Mouse (Mus musculus) olfactory bulb, adult 2 months (tissue): ENCODE results near the gene Rgmb. TPM values are rescaled to one million over a fixed set of nuclear protein-coding genes. Genes with fewer than 3 reads are reported as not detected.

ENCODE experiments used
- H3K27ac ChIP-seq: fragments of 200-500 bp; 2 replicates; pipeline ENCODE4 v1.5.1; 2012; ENCODE audit warnings: low read depth, low read length; ENCODE audit not compliant: insufficient read depth
- H3K4me1 ChIP-seq: fragments of 200-500 bp; 2 replicates; pipeline ENCODE4 v1.6.1; 2012; ENCODE audit warnings: low read length; ENCODE audit not compliant: control insufficient read depth, insufficient read depth
- H3K4me3 ChIP-seq: fragments of 200-500 bp; 2 replicates; pipeline ENCODE4 v1.5.1; 2012; ENCODE audit warnings: mild to moderate bottlenecking, low read depth, low read length, moderate library complexity; ENCODE audit not compliant: insufficient read depth
- CTCF ChIP-seq: fragments of 200-500 bp; IDR thresholded peaks from 2 replicates; pipeline ENCODE4 v1.5.1; 2012; ENCODE audit warnings: low read depth, mild to moderate bottlenecking, low read length, moderate library complexity; ENCODE audit not compliant: insufficient read depth
- POLR2A ChIP-seq: fragments of 200-500 bp; IDR thresholded peaks from 2 replicates; pipeline ENCODE4 v1.6.1; 2012; ENCODE audit warnings: mild to moderate bottlenecking, low read depth, low read length, moderate library complexity; ENCODE audit not compliant: insufficient read depth
- WGBS: fragments of 180-500 bp; shearing (Covaris S2); methylation state at CpG from one replicate; pipeline ENCODE4 v1.1.7; 2018; 5-methylcytosine and 5-hydroxymethylcytosine counted together
- polyA plus RNA-seq: library from polyadenylated mRNA; stranded (reverse); fragments of >200 nt; gene quantifications from 2 replicates; pipeline ENCODE4 v1.2.4, GENCODE M21; 2012; ENCODE audit warnings: low replicate concordance; ENCODE audit not compliant: missing spikeins, insufficient read depth, insufficient read length

The Rgmb gene
- polyA plus RNA-seq, 1 experiment, result not detected

DNA sequence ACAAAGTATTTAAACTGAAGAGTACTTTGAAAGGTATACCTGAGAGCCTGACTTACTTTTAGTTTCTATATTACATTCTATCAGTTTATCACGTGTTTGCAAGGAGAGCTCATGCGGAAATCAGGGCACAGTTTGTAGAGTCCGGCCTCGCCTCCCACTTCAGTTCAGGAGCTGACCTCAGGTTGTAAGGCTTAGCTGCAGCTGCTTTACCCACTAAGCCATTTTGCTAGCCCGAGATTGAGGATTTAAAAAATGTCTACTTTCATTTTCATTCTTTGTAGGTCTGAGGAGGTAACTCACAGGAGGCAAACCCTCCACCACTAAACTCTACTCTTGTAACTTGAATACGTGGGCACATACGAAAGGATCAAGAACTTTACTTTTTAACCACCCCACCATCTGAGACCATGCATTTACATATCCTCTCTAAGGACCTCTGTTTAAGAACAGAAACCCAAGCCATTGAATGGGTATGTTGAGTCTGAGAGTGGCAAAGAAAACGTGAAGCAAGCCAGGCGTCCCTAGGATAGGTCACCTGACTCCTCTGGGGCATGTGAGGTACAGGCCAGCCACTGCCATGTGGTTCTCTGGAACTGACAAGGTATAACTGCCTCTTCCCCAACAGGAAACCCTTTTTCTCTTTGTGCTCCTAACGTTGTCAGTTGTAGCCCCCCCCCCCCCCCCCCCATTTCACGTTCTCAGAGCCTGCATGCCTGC is 14.3 kb downstream of the Rgmb start:
- no peak overlapping the region for H3K27ac ChIP-seq
- TF ChIP-seq POLR2A, result no peak
- no peak for TF ChIP-seq CTCF
- no peak overlapping the region for H3K4me3 ChIP-seq
- WGBS, result 74% methylated on average over 11 of the region's 11 CpGs
- H3K4me1 ChIP-seq, result peaks cover 23% of the 10 kb centered on the region

DNA sequence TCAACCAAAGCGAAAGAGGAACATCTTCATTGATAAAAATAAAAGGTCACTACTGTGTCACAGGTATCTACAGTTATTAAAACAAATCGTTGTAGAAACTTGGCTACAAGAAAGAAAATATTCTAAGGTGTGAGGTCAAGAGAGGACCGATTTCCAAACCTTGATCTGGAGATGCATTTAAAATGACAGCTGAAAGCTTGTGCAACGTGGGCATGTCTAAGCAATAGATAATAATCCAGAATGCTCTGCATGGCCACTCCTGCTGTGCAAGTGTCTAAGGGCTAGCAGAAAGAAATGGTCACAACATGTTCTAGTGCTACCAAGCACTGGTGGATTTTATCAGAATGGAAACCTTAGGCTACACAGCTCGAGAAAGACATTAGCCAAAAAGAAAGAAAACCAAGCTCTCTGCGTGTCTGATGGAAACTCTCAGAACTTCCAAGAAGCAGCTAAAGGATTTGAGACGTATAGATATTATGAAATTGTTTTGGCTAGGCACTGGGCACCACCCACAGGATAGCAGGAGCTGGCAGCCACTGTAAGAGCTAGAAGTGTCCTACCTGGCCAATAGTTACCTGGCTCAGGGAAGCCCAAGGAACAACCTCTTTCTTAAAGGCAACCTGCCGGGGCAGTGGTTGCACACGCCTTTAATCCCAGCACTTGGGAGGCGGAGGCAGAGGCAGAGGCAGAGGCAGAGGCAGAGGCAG is 15.4 kb downstream of the Rgmb start:
- TF ChIP-seq POLR2A, result no peak
- no peak for TF ChIP-seq CTCF
- no peak overlapping the region for H3K27ac ChIP-seq
- no peak overlapping the region for H3K4me3 ChIP-seq
- WGBS, result 75% methylated on average over 10 of the region's 10 CpGs
- H3K4me1 ChIP-seq, result peaks cover 20% of the 10 kb centered on the region

DNA sequence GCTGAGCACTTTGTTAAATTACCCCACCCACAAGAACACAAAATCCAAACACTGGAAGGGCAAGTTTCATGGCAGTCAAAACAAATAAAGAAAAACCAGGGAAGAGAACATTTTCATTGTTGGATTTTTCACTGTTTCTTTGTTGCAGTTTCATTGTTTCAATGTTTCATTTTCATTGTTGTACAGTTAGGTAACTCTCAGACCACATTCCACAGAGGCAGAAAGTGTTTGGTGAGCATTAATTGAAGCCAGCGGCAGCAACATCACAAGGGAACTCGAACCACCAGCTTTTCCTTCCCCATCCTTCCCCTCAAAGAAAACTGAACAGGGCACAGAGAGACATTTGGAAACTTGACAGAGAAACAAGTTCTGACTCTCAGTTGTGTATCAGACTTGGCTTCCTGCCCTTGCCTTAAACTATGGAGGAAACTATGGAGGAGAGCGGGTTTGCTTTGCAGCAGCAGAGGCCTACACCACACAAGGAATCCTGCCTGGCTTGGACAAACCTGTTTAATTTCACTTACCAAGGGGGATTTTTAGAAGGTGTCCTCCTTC is 17.1 kb downstream of the Rgmb start:
- WGBS, result 39% methylated on average over 3 of the region's 3 CpGs
- peaks cover 21% of the 10 kb centered on the region for H3K4me1 ChIP-seq
- no peak for TF ChIP-seq CTCF
- TF ChIP-seq POLR2A, result no peak
- H3K27ac ChIP-seq, result no peak overlapping the region
- no peak overlapping the region for H3K4me3 ChIP-seq

DNA sequence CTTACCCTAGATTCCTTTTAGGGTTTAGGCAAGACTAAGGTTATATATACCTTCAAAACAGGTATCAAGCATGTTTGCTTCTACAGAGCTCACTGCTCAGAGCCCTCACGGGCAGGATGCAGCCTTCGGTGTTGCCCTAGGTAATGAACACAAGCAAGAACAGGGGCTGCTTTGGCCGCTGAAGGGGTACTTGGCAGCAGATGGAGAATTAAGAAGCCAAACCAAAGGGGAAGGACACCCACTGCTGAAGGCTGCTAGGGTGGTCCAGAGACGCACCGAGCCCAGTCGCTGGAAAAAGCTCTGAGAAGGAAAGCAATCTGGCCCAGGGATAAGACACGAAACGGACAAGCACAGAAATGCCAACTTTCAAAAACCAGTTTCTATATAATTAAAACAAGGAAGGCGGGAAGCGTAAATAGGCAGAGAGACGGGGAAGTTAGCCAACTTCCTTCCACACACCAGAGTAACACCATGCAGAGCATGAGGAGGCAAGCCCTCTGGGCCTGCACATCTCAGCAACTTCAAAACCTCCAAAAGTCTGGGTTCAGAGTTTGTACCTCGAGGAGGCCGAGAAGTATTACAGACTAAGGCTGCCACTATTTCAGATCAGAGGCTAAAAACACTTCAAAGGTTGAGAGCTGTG is 18.6 kb downstream of the Rgmb start:
- Histone ChIP-seq H3K4me3 (no peak overlapping the region), H3K4me1 (peaks cover 24% of the 10 kb centered on the region), H3K27ac (no peak overlapping the region)
- no peak for TF ChIP-seq POLR2A
- no peak for TF ChIP-seq CTCF
- WGBS, result 40% methylated on average over 13 of the region's 13 CpGs

DNA sequence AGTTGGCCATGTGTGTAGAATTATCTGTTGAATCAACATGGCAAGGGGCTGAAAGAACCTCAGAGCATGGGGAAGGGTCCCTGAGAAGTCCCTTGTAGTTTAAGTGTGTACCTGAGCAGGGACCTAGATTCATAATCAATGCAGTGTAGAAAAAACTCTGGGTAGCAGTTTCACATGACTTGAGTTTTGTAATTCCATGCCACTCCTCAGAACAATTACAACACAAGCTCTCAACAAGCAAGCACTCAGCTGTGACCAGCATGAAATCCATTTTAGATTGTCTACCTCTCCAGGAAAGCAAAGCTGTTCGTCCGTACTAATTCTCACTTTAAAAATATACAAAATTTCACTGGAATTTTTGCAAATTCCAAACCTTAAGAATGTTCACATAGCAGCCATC is 20.9 kb downstream of the Rgmb start:
- H3K4me3 ChIP-seq, result no peak overlapping the region
- H3K27ac ChIP-seq, result no peak overlapping the region
- peaks cover 21% of the 10 kb centered on the region for H3K4me1 ChIP-seq
- TF ChIP-seq POLR2A, result no peak
- 49% methylated on average over 2 of the region's 2 CpGs for WGBS

DNA sequence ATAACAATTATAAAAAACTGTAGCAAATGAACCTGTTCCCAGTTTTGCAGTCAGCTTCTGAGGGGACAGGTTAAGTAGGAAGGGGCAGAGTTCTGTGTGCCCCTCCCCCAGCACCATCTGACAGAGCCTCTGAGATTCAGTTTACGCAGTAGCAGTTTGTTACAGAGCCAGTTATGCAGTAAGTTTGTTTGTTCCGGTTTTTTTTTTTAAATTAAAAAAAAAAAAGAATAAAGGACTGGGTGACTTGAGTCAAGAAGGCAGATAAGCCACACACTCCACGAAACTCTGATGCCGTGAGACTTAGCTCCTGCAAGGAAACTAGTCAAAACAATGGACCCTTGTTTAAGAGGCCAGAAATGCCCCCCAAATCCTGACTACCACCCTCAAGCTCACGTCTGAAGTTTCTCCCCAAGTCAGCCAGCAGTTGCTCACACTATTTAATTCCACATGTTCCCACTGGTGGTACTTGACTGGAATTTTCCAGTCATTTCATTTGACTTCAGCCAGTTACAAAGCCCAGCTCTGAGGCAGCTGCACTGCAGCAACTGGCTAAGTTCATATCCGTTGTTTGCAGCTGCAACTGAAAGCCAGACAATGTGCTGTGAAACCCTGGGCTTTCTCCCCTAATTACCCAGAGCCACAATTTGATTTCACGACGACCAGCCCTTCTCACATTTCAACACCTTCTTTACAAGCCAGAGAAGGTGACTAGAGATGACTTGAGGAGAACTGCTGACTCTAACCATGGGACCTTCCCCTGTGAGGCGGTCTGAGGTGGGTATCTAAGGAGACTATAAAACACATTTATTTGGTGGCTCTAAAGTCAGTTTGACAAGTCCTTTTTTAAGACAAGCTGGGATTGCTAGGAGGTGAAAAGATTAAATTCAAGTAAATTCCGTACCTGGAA is 22.1 kb downstream of the Rgmb start:
- Histone ChIP-seq H3K4me1 (peaks cover 18% of the 10 kb centered on the region), H3K4me3 (no peak overlapping the region), H3K27ac (peak overlapping the region; percentile 2; the same call in 1 of the 2 replicates)
- 27% methylated on average over 10 of the region's 10 CpGs for WGBS
- TF ChIP-seq POLR2A, result no peak
- TF ChIP-seq CTCF, result no peak

DNA sequence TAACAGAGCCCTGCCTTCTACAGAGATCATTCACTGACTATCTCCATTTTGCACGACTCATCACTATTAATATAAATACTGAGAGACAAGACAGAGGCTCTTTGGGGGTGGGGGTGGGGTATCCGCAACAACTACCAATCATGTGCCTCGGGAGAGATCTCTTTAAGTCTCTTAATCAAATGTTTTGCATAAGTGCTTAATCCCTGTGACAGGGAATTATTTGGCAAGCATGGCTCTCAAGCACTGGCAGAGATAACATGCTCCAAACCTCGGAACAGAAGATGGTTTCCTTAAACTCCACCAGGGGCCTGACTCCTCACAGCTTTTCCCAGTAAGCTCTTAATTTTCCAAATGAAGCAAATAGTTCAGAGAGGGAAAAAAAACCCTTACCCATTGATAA is 22.8 kb downstream of the Rgmb start:
- Histone ChIP-seq H3K27ac (no peak overlapping the region), H3K4me3 (no peak overlapping the region), H3K4me1 (peaks cover 18% of the 10 kb centered on the region)
- WGBS, result 30% methylated on average over 4 of the region's 4 CpGs
- TF ChIP-seq POLR2A, result no peak
- no peak for TF ChIP-seq CTCF

DNA sequence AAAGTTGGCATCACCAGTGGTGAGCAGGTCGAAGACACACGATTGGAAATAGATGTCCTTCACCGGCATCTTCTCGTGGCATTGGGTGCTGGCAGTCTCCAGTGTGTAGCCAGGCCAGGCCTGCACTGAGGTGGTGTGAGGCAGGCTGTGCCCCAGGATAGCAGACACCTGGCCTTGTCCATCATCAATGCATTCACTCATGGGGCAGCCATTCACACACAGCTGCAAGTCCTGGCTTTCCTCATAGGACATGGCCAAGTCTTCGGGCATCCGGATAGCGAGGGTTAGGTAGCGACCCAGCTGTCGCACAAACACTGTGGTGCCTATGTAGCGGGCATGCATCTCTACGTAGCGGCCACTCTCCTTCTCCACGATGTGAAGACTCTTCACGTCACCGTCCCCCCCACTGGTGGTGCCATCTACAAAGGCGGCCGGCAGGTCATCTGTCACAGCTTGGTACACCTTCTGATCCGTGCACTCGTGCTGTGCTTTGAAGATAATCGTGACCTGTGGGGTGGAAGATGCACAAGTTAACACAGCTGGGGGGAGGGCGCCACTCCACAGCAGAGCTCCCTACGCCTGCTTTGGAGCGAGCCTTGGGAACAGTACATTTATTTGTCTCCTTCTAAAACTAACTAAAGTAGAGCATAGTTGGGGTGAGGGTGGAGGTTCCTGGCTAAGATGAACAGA is 23.4 kb downstream of the Rgmb start:
- 78% methylated on average over 23 of the region's 23 CpGs for WGBS
- H3K27ac ChIP-seq, result no peak overlapping the region
- peaks cover 18% of the 10 kb centered on the region for H3K4me1 ChIP-seq
- H3K4me3 ChIP-seq, result no peak overlapping the region
- TF ChIP-seq POLR2A (no peak), CTCF (no peak)
